Mouse (Mus musculus) frontal cortex, adult 2 months (tissue): ENCODE results near the gene Lcat. TPM values are rescaled to one million over a fixed set of nuclear protein-coding genes. Genes with fewer than 3 reads are reported as not detected.

Experiments
- DNase-seq, 2 experiments: peaks; one replicate each; pipeline ENCODE4 v3.0.0; 2022; ENCODE audit warnings: low spot score in 1 of 2; ENCODE audit errors: extremely low spot score in 1 of 2
- polyA plus RNA-seq: library from polyadenylated mRNA; depleted of rRNA; stranded (reverse); fragments of >200 nt; gene quantifications from 2 replicates; pipeline ENCODE4 v1.2.3, GENCODE M21; 2012; rRNA removed

The Lcat gene
- polyA plus RNA-seq, 1 experiment, result 75.6 TPM

GRCm38 (mm10) chr8:105892432-105892831, 50.8 kb downstream of the Lcat start:
- peak in 1 of 2 experiments; percentile 65 for DNase-seq

GRCm38 (mm10) chr8:105890870-105891269, 52.3 kb downstream of the Lcat start:
- peak in 1 of 2 experiments; percentile 63 for DNase-seq

GRCm38 (mm10) chr8:105889756-105890465, 53.3 kb downstream of the Lcat start:
- no peak for DNase-seq

Other genes starting within 250 kb of the Lcat start
- gene Acd, start 242.3 kb downstream of the Lcat start, polyA plus RNA-seq, result 42.5 and 46.0 TPM in 2 replicates
- 49.5 and 57.0 TPM in 2 replicates for gene Pard6a, start 242.2 kb downstream of the Lcat start, polyA plus RNA-seq
- 0.38 and 0.92 TPM in 2 replicates for gene 4933405L10Rik, start 235.7 kb downstream of the Lcat start, polyA plus RNA-seq
- gene Enkd1, start 235.2 kb downstream of the Lcat start, polyA plus RNA-seq, result 15.6 and 16.0 TPM in 2 replicates
- 18.1 and 21.5 TPM in 2 replicates for gene Gfod2, start 184.7 kb downstream of the Lcat start, polyA plus RNA-seq
- gene Ranbp10, start 116.0 kb downstream of the Lcat start, polyA plus RNA-seq, result 24.2 and 28.5 TPM in 2 replicates
- gene Tsnaxip1, start 115.7 kb downstream of the Lcat start, polyA plus RNA-seq, result 0.17 TPM in 1 of 2 replicates, not detected in the other
- 31.5 and 32.3 TPM in 2 replicates for gene Cenpt, start 90.1 kb downstream of the Lcat start, polyA plus RNA-seq
- 47.0 and 47.1 TPM in 2 replicates for gene Thap11, start 88.2 kb downstream of the Lcat start, polyA plus RNA-seq
- gene Nutf2, start 82.8 kb downstream of the Lcat start, polyA plus RNA-seq, result 79.7 and 94.9 TPM in 2 replicates
- gene Edc4, start 62.5 kb downstream of the Lcat start, polyA plus RNA-seq, result 71.6 and 78.3 TPM in 2 replicates
- 4.2 and 8.1 TPM in 2 replicates for gene Nrn1l, start 49.8 kb downstream of the Lcat start, polyA plus RNA-seq
- gene Pskh1, start 42.9 kb downstream of the Lcat start, polyA plus RNA-seq, result 13.3 TPM in 2 replicates
- gene Ctrl, start 9.5 kb downstream of the Lcat start, polyA plus RNA-seq, result 4.5 and 4.9 TPM in 2 replicates
- 115 and 125 TPM in 2 replicates for gene Psmb10, start 4.9 kb downstream of the Lcat start, polyA plus RNA-seq
- gene Slc12a4, start 22.7 kb upstream of the Lcat start, polyA plus RNA-seq, result 24.9 and 28.3 TPM in 2 replicates
- gene Dpep3, start 36.0 kb upstream of the Lcat start, polyA plus RNA-seq, result not detected in 2 replicates
- gene Dus2, start 48.0 kb upstream of the Lcat start, polyA plus RNA-seq, result 27.1 and 28.5 TPM in 2 replicates
- not detected in 2 replicates for gene Dpep2nb, start 62.6 kb upstream of the Lcat start, polyA plus RNA-seq
- 9.6 and 11.4 TPM in 2 replicates for gene Ddx28, start 68.5 kb upstream of the Lcat start, polyA plus RNA-seq
- 7.7 TPM in 2 replicates for gene Nfatc3, start 115.5 kb upstream of the Lcat start, polyA plus RNA-seq
- gene Esrp2, start 193.6 kb upstream of the Lcat start, polyA plus RNA-seq, result 0.21 and 0.24 TPM in 2 replicates
- 17.6 and 17.7 TPM in 2 replicates for gene Pla2g15, start 207.0 kb upstream of the Lcat start, polyA plus RNA-seq
- 30.3 and 31.7 TPM in 2 replicates for gene Slc7a6, start 225.5 kb upstream of the Lcat start, polyA plus RNA-seq